Mouse (Mus musculus): ENCODE measurements at regions not wholly inside any gene's neighbourhood (a gene's known extent, or its start where the extent isn't known, plus 50 kb on each side); places are given as distances from the start of the nearest gene placed in this dataset.

DNA sequence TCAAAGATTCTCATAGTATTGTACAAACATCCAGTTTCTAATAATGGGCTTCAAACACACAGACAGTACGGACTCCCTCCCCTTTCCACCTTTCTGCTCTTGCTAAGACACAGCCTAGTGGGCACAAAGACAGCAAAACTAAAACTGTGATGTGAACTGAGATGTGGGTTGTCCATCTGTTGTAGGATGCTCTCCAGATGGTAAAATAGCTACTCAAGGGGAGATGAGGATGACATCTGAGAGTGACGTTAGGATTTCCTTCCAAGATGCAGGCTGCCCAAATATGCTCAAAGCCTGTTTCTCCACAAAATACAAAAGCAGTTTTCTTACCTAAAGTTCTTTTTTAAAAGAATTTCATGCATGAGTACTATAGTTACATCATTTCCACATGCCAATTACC, 241.8 kb upstream of the Arrdc3 start:
- TF ChIP-seq POLR2A (IDR thresholded peaks at IDR 0.05; ENCODE audit: borderline replicate concordance, insufficient read depth, low read length) (no peak), CTCF (IDR thresholded peaks at IDR 0.05; ENCODE audit: borderline replicate concordance, insufficient read depth, low read depth, low read length) (no peak)

Data from cerebellum, adult 2 months (tissue).